Mouse (Mus musculus) heart, embryonic 14.5 days (tissue): ENCODE results near the gene Draxin. TPM values are rescaled to one million over a fixed set of nuclear protein-coding genes. Genes with fewer than 3 reads are reported as not detected.

Source experiments
- ATAC-seq: fragments of 200-750 bp; cut with Nextera tagmentation; 2 replicates; pipeline ENCODE4 v1.8.0; 2017; ENCODE audit warnings: low read depth, moderate TSS enrichment; ENCODE audit not compliant: insufficient number of reproducible peaks, insufficient read depth, low FRiP score
- H3K27ac ChIP-seq, 2 experiments: fragments of 200-500 bp in 1 of 2; fragments of 300-500 bp in 1 of 2; sonication (generic) in 1 of 2; replicated peaks in 1 of 2; 2 replicates each; pipeline ENCODE4 v1.5.1; 2012 to 2014; ENCODE audit warnings: low read depth in 2 of 2, low read length in 2 of 2, control low read depth in 1 of 2, mild to moderate bottlenecking in 1 of 2, mixed read lengths in 1 of 2; ENCODE audit not compliant: control insufficient read depth in 1 of 2, insufficient read depth in 1 of 2
- H3K27me3 ChIP-seq: fragments of 300-500 bp; sonication (generic); 2 replicates; pipeline ENCODE4 v1.6.1; 2014; ENCODE audit warnings: mild to moderate bottlenecking, low read length, control low read depth; ENCODE audit not compliant: control insufficient read depth, insufficient read depth
- H3K36me3 ChIP-seq: fragments of 300-500 bp; sonication (generic); 2 replicates; pipeline ENCODE4 v1.6.1; 2014; ENCODE audit warnings: mild to moderate bottlenecking, control low read depth, low read length, mixed read lengths; ENCODE audit not compliant: control insufficient read depth, insufficient read depth
- H3K4me1 ChIP-seq, 2 experiments: fragments of 200-500 bp in 1 of 2; fragments of 300-500 bp in 1 of 2; sonication (generic) in 1 of 2; 2 replicates each; pipeline ENCODE4 v1.6.1; 2012 to 2014; ENCODE audit warnings: low read length in 2 of 2, control low read depth in 1 of 2, mixed read lengths in 1 of 2; ENCODE audit not compliant: control insufficient read depth in 2 of 2, insufficient read depth in 2 of 2
- H3K4me2 ChIP-seq: fragments of 300-500 bp; sonication (generic); 2 replicates; pipeline ENCODE4 v1.6.1; 2014; ENCODE audit warnings: mild to moderate bottlenecking, low read length
- H3K4me3 ChIP-seq, 2 experiments: fragments of 200-500 bp in 1 of 2; fragments of 300-500 bp in 1 of 2; sonication (generic) in 1 of 2; 2 replicates each; pipeline ENCODE4 v1.5.1; 2012 to 2014; ENCODE audit warnings: low read length in 2 of 2, mild to moderate bottlenecking in 2 of 2, control low read depth in 1 of 2, low read depth in 1 of 2, moderate library complexity in 1 of 2; ENCODE audit not compliant: control insufficient read depth in 1 of 2, insufficient read depth in 1 of 2
- H3K9ac ChIP-seq: fragments of 300-500 bp; sonication (generic); 2 replicates; pipeline ENCODE4 v1.6.1; 2014; ENCODE audit warnings: mild to moderate bottlenecking, low read length
- H3K9me3 ChIP-seq: fragments of 300-500 bp; sonication (generic); 2 replicates; pipeline ENCODE4 v1.6.1; 2016; ENCODE audit warnings: low read length, control low read depth; ENCODE audit not compliant: control insufficient read depth
- WGBS: fragments of 180-500 bp; shearing (Covaris S2); extraction: QIAGEN DNeasy Blood & Tissue Kit; methylation state at CpG from one replicate; pipeline ENCODE4 v1.1.7; 2014; 5-methylcytosine and 5-hydroxymethylcytosine counted together
- polyA plus RNA-seq: library from polyadenylated mRNA; unstranded; fragments of >200 nt; fragmentation: Nextera tagmentation; extraction: Ambion mirVana; gene quantifications from 2 replicates; pipeline ENCODE4 v1.2.1, GENCODE M21; 2014

Gene Draxin
- polyA plus RNA-seq, 1 experiment from 2014 or later: not detected

DNA sequence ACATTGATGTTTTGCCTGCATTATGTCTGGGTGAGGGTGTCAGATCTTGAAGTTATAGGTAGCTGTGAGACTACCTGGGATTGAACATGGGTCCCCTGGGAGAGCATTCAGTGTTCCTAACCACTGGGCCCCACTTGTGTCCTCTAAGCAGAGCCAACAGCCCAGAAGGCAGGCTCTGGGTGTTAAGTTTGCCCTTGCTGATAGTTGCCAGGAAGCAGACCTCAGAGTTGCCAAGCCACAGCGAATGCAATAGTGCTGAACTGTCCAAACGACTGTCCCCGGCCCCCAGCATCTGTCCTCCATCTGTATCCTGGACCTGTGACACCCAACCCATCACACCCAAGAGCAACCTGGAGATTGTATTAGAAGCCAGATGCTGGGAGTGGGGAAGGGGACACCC lies 31.8 kb downstream of the Draxin start:
- H3K4me3 ChIP-seq: no peak overlapping the region
- no peak overlapping the region for H3K9ac ChIP-seq
- H3K4me1 ChIP-seq: peaks cover 3 to 4% of the 10 kb centered on the region in 2 experiments; a peak in 2 of 4 replicates
- no peaks in the 10 kb centered on the region for H3K9me3 ChIP-seq
- no peak for ATAC-seq
- no peak overlapping the region for H3K4me2 ChIP-seq
- H3K27ac ChIP-seq: no peak overlapping the region
- peaks cover 10% of the 10 kb centered on the region; the same call in 1 of the 2 replicates for H3K27me3 ChIP-seq
- H3K36me3 ChIP-seq: no peaks in the 10 kb centered on the region
- WGBS: 68% methylated on average over 3 of the region's 3 CpGs

DNA sequence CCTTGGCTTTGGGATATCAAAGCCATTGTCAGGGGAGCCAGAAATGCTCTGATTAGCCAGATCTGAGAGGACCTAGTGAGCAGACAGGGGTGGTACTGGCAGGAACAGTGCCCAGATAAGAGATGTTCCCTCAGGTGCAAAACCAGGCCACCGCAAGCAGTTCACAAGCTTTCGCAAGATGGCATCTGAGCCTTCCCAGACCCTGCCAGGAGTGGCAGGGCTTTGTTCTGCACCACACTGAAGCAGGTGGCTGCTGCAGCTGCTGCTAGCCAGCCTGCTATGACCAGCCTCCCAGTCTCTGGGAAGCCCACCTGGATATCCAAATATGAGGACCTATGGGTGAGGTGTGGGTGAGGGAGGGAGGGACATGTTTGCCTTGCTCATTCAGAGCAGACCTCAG lies 32.6 kb downstream of the Draxin start:
- ATAC-seq: no peak
- H3K9ac ChIP-seq: no peak overlapping the region
- H3K4me2 ChIP-seq: no peak overlapping the region
- 94% methylated on average over 2 of the region's 2 CpGs for WGBS
- no peak overlapping the region for H3K4me3 ChIP-seq
- no peak overlapping the region for H3K27ac ChIP-seq
- no peaks in the 10 kb centered on the region for H3K36me3 ChIP-seq
- no peaks in the 10 kb centered on the region for H3K9me3 ChIP-seq
- peaks cover 3 to 4% of the 10 kb centered on the region in 2 experiments; a peak in 2 of 4 replicates for H3K4me1 ChIP-seq
- peaks cover 10% of the 10 kb centered on the region; the same call in 1 of the 2 replicates for H3K27me3 ChIP-seq

DNA sequence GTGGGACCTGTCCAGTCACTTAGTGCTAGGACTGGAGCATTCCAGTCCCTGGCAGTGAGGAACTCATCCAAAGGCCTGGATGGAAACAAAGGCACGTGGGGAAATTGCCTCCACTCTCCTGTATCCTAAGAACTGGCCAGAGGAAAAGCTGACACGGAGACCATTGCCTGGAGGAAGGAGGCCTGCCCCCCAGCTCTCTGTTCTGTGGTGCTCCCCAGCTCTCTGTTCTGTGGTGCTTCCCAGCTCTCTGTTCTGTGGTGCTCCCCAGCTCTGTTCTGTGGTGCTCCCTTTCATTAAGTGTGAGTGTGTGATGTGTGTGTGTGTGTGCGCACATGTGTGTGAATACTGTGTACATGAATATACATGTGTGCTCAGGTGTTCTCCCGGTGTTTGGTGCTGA lies 35.4 kb downstream of the Draxin start:
- H3K4me3 ChIP-seq: no peak overlapping the region
- H3K9ac ChIP-seq: no peak overlapping the region
- no peak overlapping the region for H3K27ac ChIP-seq
- no peak for ATAC-seq
- no peaks in the 10 kb centered on the region for H3K27me3 ChIP-seq
- H3K9me3 ChIP-seq: no peaks in the 10 kb centered on the region
- H3K4me1 ChIP-seq: no peaks in the 10 kb centered on the region
- no peaks in the 10 kb centered on the region for H3K36me3 ChIP-seq
- 78% methylated on average over 4 of the region's 4 CpGs for WGBS
- H3K4me2 ChIP-seq: no peak overlapping the region

DNA sequence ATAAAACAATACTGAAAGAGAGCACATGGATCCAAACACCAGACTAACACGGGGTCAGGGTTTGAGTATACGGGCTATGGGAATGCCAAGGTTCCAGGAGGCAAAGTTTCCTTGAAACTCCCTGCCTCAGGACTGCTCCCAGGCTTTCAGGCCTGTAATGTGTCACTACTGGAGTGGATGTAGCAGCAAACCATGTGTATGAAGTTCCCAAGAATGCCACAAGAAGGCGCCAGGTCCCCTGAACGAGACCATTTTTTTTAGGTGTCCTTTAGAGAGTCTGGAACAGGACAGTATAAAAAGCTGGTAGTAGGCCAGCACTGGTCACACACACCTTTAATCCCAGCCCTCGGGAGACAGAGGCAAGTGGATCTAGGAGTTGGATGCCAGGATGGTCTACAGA lies 36.3 kb downstream of the Draxin start:
- ATAC-seq: no peak
- no peaks in the 10 kb centered on the region for H3K4me1 ChIP-seq
- no peak overlapping the region for H3K4me3 ChIP-seq
- whole genome bisulfite sequencing: 83% methylated on average over 5 of the region's 5 CpGs
- no peaks in the 10 kb centered on the region for H3K36me3 ChIP-seq
- H3K27me3 ChIP-seq: no peaks in the 10 kb centered on the region
- no peaks in the 10 kb centered on the region for H3K9me3 ChIP-seq
- H3K27ac ChIP-seq: no peak overlapping the region
- H3K9ac ChIP-seq: no peak overlapping the region
- H3K4me2 ChIP-seq: no peak overlapping the region

DNA sequence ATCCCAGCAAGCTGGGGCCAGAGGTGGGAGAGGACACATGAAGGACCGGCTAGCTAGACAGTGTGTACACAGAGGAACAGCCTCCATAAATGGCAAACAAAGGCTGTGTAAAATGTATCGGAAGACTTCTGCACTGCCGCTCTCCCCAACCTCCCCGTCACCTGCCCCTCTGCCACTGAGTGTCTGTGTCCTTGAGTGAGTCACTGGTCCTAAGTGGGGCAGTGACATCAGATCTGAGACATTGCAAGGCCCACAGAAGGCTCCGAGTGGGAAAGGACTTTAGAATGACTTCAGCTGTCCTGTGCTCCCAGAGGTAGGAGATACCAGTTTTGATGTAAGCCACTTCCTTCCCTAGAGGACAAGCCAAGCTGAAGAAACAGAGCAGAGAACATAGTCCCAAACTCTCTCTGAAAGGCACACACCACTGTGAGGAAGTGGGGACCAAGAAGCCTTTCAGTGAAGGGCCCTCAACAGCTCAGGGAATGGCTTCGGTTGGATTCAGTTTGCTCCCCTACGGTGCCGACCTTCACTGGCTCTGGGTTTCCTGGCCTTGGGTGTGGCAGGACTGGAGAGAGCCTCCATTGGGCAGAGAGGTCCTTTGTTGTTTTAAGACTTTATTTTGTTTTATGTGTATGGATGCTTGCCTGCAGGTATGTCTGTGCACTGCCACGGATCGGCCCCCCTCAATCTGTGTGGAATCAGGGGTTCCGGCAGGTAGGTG lies 37.8 kb downstream of the Draxin start:
- Histone ChIP-seq H3K9ac (no peak overlapping the region), H3K4me3 (no peak overlapping the region), H3K27ac (no peak overlapping the region), H3K4me2 (no peak overlapping the region), H3K4me1 (peaks cover 0 to 4% of the 10 kb centered on the region in 2 experiments; a peak in 2 of 4 replicates), H3K9me3 (no peaks in the 10 kb centered on the region), H3K27me3 (no peaks in the 10 kb centered on the region), H3K36me3 (no peaks in the 10 kb centered on the region)
- 79% methylated on average over 11 of the region's 11 CpGs for WGBS
- ATAC-seq: no peak

DNA sequence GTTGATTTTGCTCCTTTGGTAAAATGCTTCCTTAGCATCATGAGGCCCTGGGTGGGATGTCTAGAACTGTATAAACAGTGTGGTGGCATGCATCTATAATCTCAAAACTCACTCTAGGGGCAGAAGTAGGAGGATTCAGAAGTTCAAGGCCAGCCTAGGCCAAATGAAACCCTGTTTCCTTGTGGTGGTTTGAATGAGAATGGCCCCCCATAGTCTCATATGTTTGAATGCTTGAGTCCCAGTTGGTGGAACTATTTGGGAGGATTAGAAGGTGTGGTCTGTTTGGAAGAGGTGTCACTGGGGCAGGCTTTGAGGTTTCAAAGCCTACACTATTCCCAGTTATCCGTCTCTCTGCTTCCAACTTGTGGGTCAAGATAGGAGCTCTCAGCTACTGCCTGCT lies 39.3 kb downstream of the Draxin start:
- 88% methylated on average over 1 of the region's 1 CpGs for WGBS
- Histone ChIP-seq H3K4me2 (no peak overlapping the region), H3K4me3 (no peak overlapping the region), H3K4me1 (peaks cover 8 to 13% of the 10 kb centered on the region in 2 experiments), H3K27ac (no peak overlapping the region), H3K27me3 (no peaks in the 10 kb centered on the region), H3K9ac (no peak overlapping the region), H3K36me3 (no peaks in the 10 kb centered on the region), H3K9me3 (no peaks in the 10 kb centered on the region)
- no peak for ATAC-seq

DNA sequence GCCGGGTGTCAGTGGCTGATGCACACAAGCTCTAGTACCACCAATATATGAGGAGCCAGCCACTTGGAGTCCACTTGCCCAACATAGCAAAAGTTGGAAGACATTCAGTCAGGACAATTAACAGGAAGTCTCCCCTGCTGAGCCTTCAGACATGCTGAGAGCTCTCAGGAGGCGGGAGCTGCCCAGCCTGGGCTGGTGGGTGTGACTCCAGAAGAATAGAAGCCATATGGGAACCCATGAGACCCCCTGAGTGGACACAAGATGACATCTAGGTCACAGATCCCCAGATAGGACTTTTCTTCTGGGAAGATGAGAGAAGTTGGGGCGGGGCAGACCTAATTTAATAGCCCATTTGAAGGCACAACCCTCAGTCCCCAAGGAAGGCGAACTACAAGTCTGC lies 41.3 kb downstream of the Draxin start:
- Histone ChIP-seq H3K27me3 (no peaks in the 10 kb centered on the region), H3K4me1 (peaks cover 15 to 24% of the 10 kb centered on the region in 2 experiments), H3K9ac (no peak overlapping the region), H3K36me3 (no peaks in the 10 kb centered on the region), H3K9me3 (no peaks in the 10 kb centered on the region), H3K27ac (no peak overlapping the region), H3K4me3 (no peak overlapping the region), H3K4me2 (no peak overlapping the region)
- no peak for ATAC-seq
- 61% methylated on average over 4 of the region's 4 CpGs for WGBS
